Mouse (Mus musculus) MEL (cell line): ENCODE data around the gene Lmbr1. TPM values are rescaled to one million over a fixed set of nuclear protein-coding genes. Genes with fewer than 3 reads are reported as not detected.

ENCODE experiments used
- DNase-seq: peaks from one replicate; pipeline ENCODE4 v3.0.0; 2011; ENCODE audit warnings: low read depth, low spot score
- H3K27ac ChIP-seq: 2 replicates; pipeline ENCODE4 v1.5.1; 2012; ENCODE audit warnings: low read depth, mild to moderate bottlenecking, control low read depth, low read length, moderate library complexity; ENCODE audit not compliant: control insufficient read depth
- H3K27me3 ChIP-seq, 2 experiments: fragments of 150-350 bp in 1 of 2; sonication (generic) in 1 of 2; 2 replicates each; pipeline ENCODE4 v1.6.1; 2012; ENCODE audit warnings: low read length in 2 of 2, mild to moderate bottlenecking in 2 of 2, improper control_type of control experiment in 1 of 2, moderate library complexity in 1 of 2; ENCODE audit not compliant: insufficient read depth in 2 of 2, control insufficient read depth in 1 of 2
- H3K36me3 ChIP-seq, 2 experiments: 2 replicates each; pipeline ENCODE4 v1.6.1; 2012 to 2014; ENCODE audit warnings: low read length in 2 of 2, improper control_type of control experiment in 1 of 2, inconsistent platforms in 1 of 2, mild to moderate bottlenecking in 1 of 2; ENCODE audit not compliant: insufficient read depth in 2 of 2, control insufficient read depth in 1 of 2
- H3K4me1 ChIP-seq, 2 experiments: fragments of 150-350 bp in 1 of 2; sonication (generic) in 1 of 2; 2 replicates each; pipeline ENCODE4 v1.6.1; 2012; ENCODE audit warnings: low read length in 2 of 2, improper control_type of control experiment in 1 of 2, mild to moderate bottlenecking in 1 of 2; ENCODE audit not compliant: insufficient read depth in 2 of 2, control insufficient read depth in 1 of 2
- H3K4me3 ChIP-seq, 2 experiments: fragments of 150-350 bp in 1 of 2; sonication (generic) in 1 of 2; 2 replicates each; pipeline ENCODE4 v1.5.1; 2012; ENCODE audit warnings: low read depth in 2 of 2, low read length in 2 of 2, mild to moderate bottlenecking in 2 of 2, moderate library complexity in 2 of 2, control low read depth in 1 of 2, improper control_type of control experiment in 1 of 2; ENCODE audit not compliant: control insufficient read depth in 1 of 2, insufficient read depth in 1 of 2
- H3K79me2 ChIP-seq: 2 replicates; pipeline ENCODE4 v1.6.1; 2012; ENCODE audit warnings: mild to moderate bottlenecking, low read length, moderate library complexity; ENCODE audit not compliant: control insufficient read depth, poor library complexity, insufficient read depth
- H3K9ac ChIP-seq: 2 replicates; pipeline ENCODE4 v1.6.1; 2012; ENCODE audit warnings: low read depth, mild to moderate bottlenecking, control low read depth, low read length, moderate library complexity; ENCODE audit not compliant: control insufficient read depth, poor library complexity, severe bottlenecking
- H3K9me3 ChIP-seq: fragments of 150-350 bp; sonication (generic); replicated peaks from 2 replicates; pipeline ENCODE4 v1.6.1; 2012; ENCODE audit warnings: mild to moderate bottlenecking, low read length, improper control_type of control experiment, moderate library complexity; ENCODE audit not compliant: insufficient read depth
- BHLHE40 ChIP-seq: IDR thresholded peaks from 2 replicates; pipeline ENCODE4 v1.6.1; 2012; ENCODE audit warnings: low read depth, mild to moderate bottlenecking, inconsistent platforms, low read length, improper control_type of control experiment, borderline replicate concordance
- CTCF ChIP-seq, 3 experiments: IDR thresholded peaks in 2 of 3; conservative IDR thresholded peaks in 1 of 3; 2 replicates each; pipeline ENCODE4 v1.5.1; 2011 to 2012; ENCODE audit warnings: low read length in 3 of 3, low read depth in 2 of 3, mild to moderate bottlenecking in 2 of 3, improper control_type of control experiment in 1 of 3, inconsistent platforms in 1 of 3, mixed read lengths in 1 of 3, moderate library complexity in 1 of 3; ENCODE audit not compliant: control insufficient read depth in 1 of 3, insufficient read depth in 1 of 3, poor library complexity in 1 of 3, severe bottlenecking in 1 of 3
- E2F4 ChIP-seq: IDR thresholded peaks from 2 replicates; pipeline ENCODE4 v1.6.1; 2011; ENCODE audit warnings: low read depth, low read length, improper control_type of control experiment, borderline replicate concordance
- EP300 ChIP-seq, 2 experiments: IDR thresholded peaks; 2 replicates each; pipeline ENCODE4 v1.6.1; 2011; ENCODE audit warnings: improper control_type of control experiment in 2 of 2, low read length in 2 of 2, low read depth in 1 of 2, mild to moderate bottlenecking in 1 of 2
- GABPA ChIP-seq: IDR thresholded peaks from 2 replicates; pipeline ENCODE4 v1.6.1; 2012; ENCODE audit warnings: low read depth, mild to moderate bottlenecking, inconsistent platforms, low read length, improper control_type of control experiment, moderate library complexity
- HCFC1 ChIP-seq: IDR thresholded peaks from 2 replicates; pipeline ENCODE4 v1.6.1; 2012; ENCODE audit warnings: low read depth, mild to moderate bottlenecking, inconsistent platforms, low read length, improper control_type of control experiment, moderate library complexity
- MAFK ChIP-seq: IDR thresholded peaks from 2 replicates; pipeline ENCODE4 v1.6.1; 2011; ENCODE audit warnings: low read depth, mild to moderate bottlenecking, low read length, improper control_type of control experiment, borderline replicate concordance
- MXI1 ChIP-seq: IDR thresholded peaks from 2 replicates; pipeline ENCODE4 v1.6.1; 2011; ENCODE audit warnings: mild to moderate bottlenecking, low read depth, low read length, improper control_type of control experiment
- MYB ChIP-seq: IDR thresholded peaks from 2 replicates; pipeline ENCODE4 v1.6.1; 2011; ENCODE audit warnings: mild to moderate bottlenecking, low read depth, low read length, improper control_type of control experiment
- POLR2AphosphoS5 ChIP-seq: IDR thresholded peaks from 2 replicates; pipeline ENCODE4 v1.6.1; 2012; ENCODE audit warnings: low read depth, borderline replicate concordance, mild to moderate bottlenecking, inconsistent platforms, low read length, moderate library complexity, mixed read lengths
- RCOR1 ChIP-seq: IDR thresholded peaks from 2 replicates; pipeline ENCODE4 v1.6.1; 2012; ENCODE audit warnings: low read depth, mild to moderate bottlenecking, inconsistent platforms, low read length, improper control_type of control experiment
- SIN3A ChIP-seq: IDR thresholded peaks from 2 replicates; pipeline ENCODE4 v1.6.1; 2012; ENCODE audit warnings: low read length, improper control_type of control experiment, inconsistent platforms
- TAL1 ChIP-seq: IDR thresholded peaks from 2 replicates; pipeline ENCODE4 v1.6.1; 2012; ENCODE audit warnings: mild to moderate bottlenecking, inconsistent platforms, low read length, moderate library complexity, mixed read lengths
- TBP ChIP-seq: IDR thresholded peaks from 2 replicates; pipeline ENCODE4 v1.8.0; 2011; ENCODE audit warnings: low read depth, low read length, improper control_type of control experiment
- UBTF ChIP-seq: IDR thresholded peaks from 2 replicates; pipeline ENCODE4 v1.6.1; 2012; ENCODE audit warnings: low read depth, mild to moderate bottlenecking, inconsistent platforms, low read length, improper control_type of control experiment, moderate library complexity, borderline replicate concordance; ENCODE audit not compliant: insufficient read depth
- USF1 ChIP-seq: IDR thresholded peaks from 2 replicates; pipeline ENCODE4 v1.6.1; 2014; ENCODE audit warnings: low read depth, mild to moderate bottlenecking, inconsistent platforms, low read length, improper control_type of control experiment, moderate library complexity
- USF2 ChIP-seq, 2 experiments: IDR thresholded peaks; 2 replicates each; pipeline ENCODE4 v1.6.1; 2011 to 2012; ENCODE audit warnings: improper control_type of control experiment in 2 of 2, low read length in 2 of 2, borderline replicate concordance in 1 of 2, inconsistent platforms in 1 of 2, low read depth in 1 of 2, mild to moderate bottlenecking in 1 of 2; ENCODE audit not compliant: insufficient read depth in 1 of 2
- ZKSCAN1 ChIP-seq: IDR thresholded peaks from 2 replicates; pipeline ENCODE4 v1.6.1; 2012; ENCODE audit warnings: low read depth, mild to moderate bottlenecking, inconsistent platforms, low read length, improper control_type of control experiment, moderate library complexity
- polyA plus RNA-seq, 2 experiments: library from polyadenylated mRNA; stranded (reverse) in 1 of 2; unstranded in 1 of 2; fragments of >175 nt in 1 of 2; fragments of >200 nt in 1 of 2; gene quantifications; 2 replicates each; pipeline versions ENCODE4 v1.2.1 to v1.2.4; 2012; ENCODE audit warnings: low replicate concordance in 2 of 2, low read depth in 1 of 2; ENCODE audit not compliant: insufficient read length in 2 of 2, insufficient read depth in 1 of 2, missing spikeins in 1 of 2
- total RNA-seq: library from RNA; depleted of rRNA; stranded (reverse); fragments of 300-350 nt; gene quantifications from 2 replicates; pipeline ENCODE4 v1.2.3, GENCODE M21; 2012

Lmbr1 gene
- total and polyA plus RNA-seq, 3 experiments: not detected

DNA sequence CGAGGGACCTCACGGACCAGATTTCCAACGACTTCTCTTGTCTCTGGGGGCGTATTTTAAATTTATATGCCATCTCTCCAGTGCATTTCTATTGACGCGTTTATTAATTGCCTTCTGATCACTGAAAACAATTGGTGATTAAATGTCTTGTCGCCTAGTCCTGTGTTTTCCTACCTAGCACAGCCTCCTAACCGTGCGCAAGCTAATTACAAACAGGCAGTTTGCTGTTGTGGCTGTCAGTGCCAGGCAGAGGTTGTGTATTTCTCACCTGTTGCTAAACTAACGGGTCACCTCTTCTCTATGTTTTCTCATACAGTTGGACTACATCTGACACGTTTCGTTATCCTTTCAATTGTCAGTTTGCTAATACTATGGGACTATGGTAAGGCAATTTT lies 181.9 kb downstream of the Lmbr1 start:
- no peaks in the 10 kb centered on the region for H3K27me3 ChIP-seq
- H3K9ac ChIP-seq: no peak overlapping the region
- no peak for DNase-seq
- no peaks in the 10 kb centered on the region for H3K79me2 ChIP-seq
- no peaks in the 10 kb centered on the region for H3K9me3 ChIP-seq
- H3K27ac ChIP-seq: no peak overlapping the region
- no peaks in the 10 kb centered on the region for H3K36me3 ChIP-seq
- no peak overlapping the region for H3K4me3 ChIP-seq
- no peak for TF ChIP-seq TAL1
- no peak for TF ChIP-seq MYB
- TF ChIP-seq CTCF (IDR thresholded peaks at IDR 0.05 in 2 of 3, conservative IDR thresholded peaks at IDR 0.05 in 1 of 3; ENCODE audit: control insufficient read depth in 1 of 3, insufficient read depth in 1 of 3, low read depth in 2 of 3, low read length in 3 of 3, poor library complexity in 1 of 3, severe bottlenecking in 1 of 3): no peak
- TF ChIP-seq USF2 (IDR thresholded peaks at IDR 0.05; ENCODE audit: borderline replicate concordance in 1 of 2, insufficient read depth in 1 of 2, low read depth in 1 of 2, low read length in 2 of 2): no peak
- no peak for TF ChIP-seq UBTF
- no peak for TF ChIP-seq BHLHE40
- TF ChIP-seq GABPA: no peak
- TF ChIP-seq TBP: no peak
- no peak for TF ChIP-seq SIN3A
- TF ChIP-seq EP300 (IDR thresholded peaks at IDR 0.05; ENCODE audit: low read depth in 1 of 2, low read length in 2 of 2): no peak
- no peak for TF ChIP-seq E2F4
- no peak for TF ChIP-seq USF1
- TF ChIP-seq MXI1: no peak
- no peak for TF ChIP-seq POLR2AphosphoS5
- no peak for TF ChIP-seq RCOR1
- H3K4me1 ChIP-seq: no peaks in the 10 kb centered on the region

DNA sequence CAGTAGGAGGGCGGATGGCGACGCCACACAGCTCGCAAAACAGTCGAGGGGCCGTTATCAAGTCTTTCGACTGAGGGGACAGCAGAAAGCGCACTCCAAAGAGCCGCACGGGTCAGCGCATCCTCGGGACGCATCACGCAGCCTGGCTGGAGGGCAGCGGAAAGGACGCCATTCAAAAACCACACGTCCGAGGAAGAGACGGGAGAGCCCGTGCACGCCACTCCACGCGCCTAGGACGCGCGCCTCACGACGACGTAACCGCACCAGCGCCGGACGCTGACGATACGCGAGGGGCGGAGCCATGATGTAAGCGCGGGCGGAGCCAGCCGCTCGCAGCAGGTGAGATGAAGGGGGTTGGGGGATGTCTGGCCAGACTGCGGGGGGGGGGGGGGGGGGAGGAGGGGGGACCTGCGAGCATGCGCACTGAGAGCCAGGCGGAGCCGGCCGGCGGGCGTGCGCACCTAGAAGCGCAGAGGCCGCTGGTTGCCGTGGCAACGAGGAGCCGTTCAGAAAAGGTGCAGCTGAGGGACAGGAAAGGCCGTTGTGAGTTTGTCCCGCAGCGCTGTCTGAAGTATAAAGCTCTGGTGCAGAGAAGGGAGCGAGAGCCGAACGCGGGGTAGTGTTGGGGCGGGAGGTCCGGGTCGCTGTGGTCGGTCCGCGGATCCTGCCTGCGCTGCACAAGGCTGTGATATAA lies 182.5 kb downstream of the Lmbr1 start, which contains the start of gene Rnf32:
TSS of gene Rnf32 (plus strand) at position 423 of the 694 bp plus-strand sequence.
- DNase-seq: no peak
- H3K27ac ChIP-seq: no peak within 1 kb of the TSS
- no peaks in the 10 kb centered on the region for H3K4me1 ChIP-seq

More for the DNA sequence above, 182.5 kb downstream of the Lmbr1 start, which contains the start of gene Rnf32:
- H3K36me3 ChIP-seq: no peaks in the 10 kb centered on the region
- no peaks in the 10 kb centered on the region for H3K9me3 ChIP-seq
- TF ChIP-seq ZKSCAN1: no peak
- no peak for TF ChIP-seq MAFK
- TF ChIP-seq HCFC1: no peak
- TF ChIP-seq RCOR1: no peak
- TF ChIP-seq SIN3A: no peak
- H3K4me3 ChIP-seq: no peak within 1 kb of the TSS
- H3K79me2 ChIP-seq: no peaks in the 10 kb centered on the region
- H3K27me3 ChIP-seq: no peaks in the 10 kb centered on the region
- H3K9ac ChIP-seq: no peak within 1 kb of the TSS
